ENCODE assay signal across 32 mouse cellular contexts in the genomic region with DNA sequence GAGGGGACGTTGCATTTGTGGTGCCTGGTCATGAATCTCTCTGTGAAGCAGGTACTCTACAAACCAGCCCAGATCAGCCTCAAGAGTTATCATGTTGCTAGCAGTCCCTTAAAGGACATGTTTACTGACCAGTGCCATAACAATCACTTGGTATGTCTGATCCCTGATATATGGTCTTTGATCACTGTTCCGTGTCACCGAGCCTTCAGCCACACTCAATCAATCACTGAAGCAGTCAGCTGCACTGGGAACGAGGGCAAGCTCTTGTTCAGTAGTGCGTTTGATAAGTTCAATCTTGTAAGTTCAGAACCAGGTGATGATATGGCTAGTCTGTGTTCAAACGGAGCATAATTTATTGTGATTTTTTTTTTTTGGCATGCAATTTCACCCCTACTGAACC.
DNase-seq lines count a peak whose midpoint lies in the region; ATAC-seq lines count a peak whose summit lies in the region.
"Had no signal": no experiment of that assay in that cellular context is flagged by ENCODE, and none has a peak within 500 bp of the region (broad histone marks: within the 10 kb centered on the region; RNA-seq: fewer than 3 reads in every experiment).

No protein-coding gene starts in this region.

- H3K36me3 ChIP-seq in kidney, embryonic 14.5 days (ENCODE audit: control insufficient read depth, insufficient read depth, low read length), result no peaks in the 10 kb centered on the region
- H3K36me3 ChIP-seq: embryonic facial prominence, embryonic 10.5 days; embryonic facial prominence, embryonic 15.5 days; forebrain, embryonic 12.5 days; G1E; hindbrain, embryonic 12.5 days; limb, embryonic 12.5 days; liver, embryonic 15.5 days; neural tube, embryonic 13.5 days had no signal

- H3K4me1 ChIP-seq in kidney, embryonic 14.5 days (ENCODE audit: control insufficient read depth, insufficient read depth, low read length), result no peaks in the 10 kb centered on the region
- H3K4me1 ChIP-seq: embryonic facial prominence, embryonic 10.5 days; embryonic facial prominence, embryonic 15.5 days; forebrain, embryonic 12.5 days; hindbrain, embryonic 12.5 days; liver, embryonic 15.5 days; neural tube, embryonic 13.5 days had no signal

- no peaks in the 10 kb centered on the region for H3K9me3 ChIP-seq in kidney, embryonic 14.5 days (ENCODE audit: control insufficient read depth, low read length)
- H3K9me3 ChIP-seq: embryonic facial prominence, embryonic 10.5 days; embryonic facial prominence, embryonic 15.5 days; forebrain, embryonic 12.5 days; G1E; hindbrain, embryonic 12.5 days; limb, embryonic 12.5 days; liver, embryonic 15.5 days; neural tube, embryonic 13.5 days had no signal

- no peak overlapping the region for H3K27ac ChIP-seq in kidney, embryonic 14.5 days (ENCODE audit: low read depth, low read length)
- H3K27ac ChIP-seq: embryonic facial prominence, embryonic 10.5 days; embryonic facial prominence, embryonic 15.5 days; forebrain, embryonic 12.5 days; hindbrain, embryonic 12.5 days; hindbrain, postnatal 0 days; limb, embryonic 12.5 days; liver, embryonic 15.5 days; neural tube, embryonic 13.5 days had no signal

- no peak overlapping the region for H3K4me3 ChIP-seq in kidney, embryonic 14.5 days (ENCODE audit: low read length)
- H3K4me3 ChIP-seq: embryonic facial prominence, embryonic 10.5 days; embryonic facial prominence, embryonic 15.5 days; forebrain, embryonic 12.5 days; hindbrain, embryonic 12.5 days; limb, embryonic 12.5 days; liver, embryonic 15.5 days; neural tube, embryonic 13.5 days had no signal

- ATAC-seq in kidney, embryonic 14.5 days (ENCODE audit: low FRiP score, low TSS enrichment), result peak; percentile 91
- ATAC-seq in megakaryocyte-erythroid progenitor cell, adult 5-6 weeks (replicated peaks; ENCODE audit: low FRiP score, low TSS enrichment, poor library complexity, severe bottlenecking), result no peak
- ATAC-seq: forebrain, postnatal 0 days; hindbrain, postnatal 0 days; intestine, embryonic 16.5 days had no signal

- H3K4me2 ChIP-seq in kidney, embryonic 14.5 days (replicated peaks; ENCODE audit: low read depth, low read length), result no peak overlapping the region
- H3K4me2 ChIP-seq: embryonic facial prominence, embryonic 15.5 days; forebrain, embryonic 12.5 days; heart, embryonic 11.5 days; hindbrain, embryonic 12.5 days; limb, embryonic 12.5 days; liver, embryonic 15.5 days; lung, embryonic 14.5 days; midbrain, embryonic 11.5 days; neural tube, embryonic 13.5 days had no signal

- 13% methylated on average over 6 of the region's 6 CpGs for WGBS in kidney, embryonic 14.5 days

- no peaks in the 10 kb centered on the region for H3K27me3 ChIP-seq in kidney, embryonic 14.5 days (ENCODE audit: control insufficient read depth, insufficient read depth, low read length)
- H3K27me3 ChIP-seq: embryonic facial prominence, embryonic 15.5 days; forebrain, embryonic 12.5 days; hindbrain, embryonic 12.5 days; limb, embryonic 12.5 days; liver, embryonic 15.5 days; neural tube, embryonic 13.5 days had no signal

- DNase-seq in kidney, postnatal 10 days, result no peak
- peak; percentile 54 for DNase-seq in embryo, embryonic 10 days (ENCODE audit: low spot score)
- peak; percentile 48 for DNase-seq in forelimb bud, embryonic 11.5 days (ENCODE audit: low read depth, low spot score)
- peak; percentile 10 for DNase-seq in retina, embryonic 14.5 days (ENCODE audit: low spot score)
- DNase-seq in adrenal gland, postnatal 25 days, result no peak
- DNase-seq: adrenal gland, postnatal 10 days; cerebellum, adult 11 months; cerebellum, adult 9-10 months; cerebellum, postnatal 36 days; forebrain, postnatal 0 days; gastrocnemius, postnatal 10 days; heart, postnatal 36 days; kidney, postnatal 25 days; layer of hippocampus, postnatal 36 days; lung, embryonic 14.5 days; lung, postnatal 14 days; right cerebral cortex, postnatal 14 days; thymus, postnatal 4 days had no signal

- no peak overlapping the region for H3K9ac ChIP-seq in kidney, embryonic 14.5 days (ENCODE audit: low read depth, low read length)
- H3K9ac ChIP-seq: embryonic facial prominence, embryonic 15.5 days; forebrain, embryonic 12.5 days; forebrain, postnatal 0 days; hindbrain, embryonic 12.5 days; limb, embryonic 12.5 days; liver, embryonic 15.5 days; lung, embryonic 14.5 days; neural tube, embryonic 13.5 days had no signal

Comparison
In these comparisons a context has a peak if more than half of its experiments do, and no peak if none do; other contexts are left out.
1. DNase-seq: peak in embryo, embryonic 10 days (single experiment), forelimb bud, embryonic 11.5 days (single experiment) and retina, embryonic 14.5 days (single experiment); none in kidney, postnatal 10 days (single experiment) and adrenal gland, postnatal 25 days (single experiment).